Mouse (Mus musculus) ovary, postnatal 36 days (tissue): Measurements from ENCODE around the gene Hspbap1.
A peak's percentile ranks its signal among the peaks of the same experiment; 100 is the strongest.

Source experiments
- DNase-seq: peaks from one replicate; pipeline ENCODE4 v3.0.0; 2022; ENCODE audit warnings: low spot score, mixed read lengths

Gene Hspbap1

DNA sequence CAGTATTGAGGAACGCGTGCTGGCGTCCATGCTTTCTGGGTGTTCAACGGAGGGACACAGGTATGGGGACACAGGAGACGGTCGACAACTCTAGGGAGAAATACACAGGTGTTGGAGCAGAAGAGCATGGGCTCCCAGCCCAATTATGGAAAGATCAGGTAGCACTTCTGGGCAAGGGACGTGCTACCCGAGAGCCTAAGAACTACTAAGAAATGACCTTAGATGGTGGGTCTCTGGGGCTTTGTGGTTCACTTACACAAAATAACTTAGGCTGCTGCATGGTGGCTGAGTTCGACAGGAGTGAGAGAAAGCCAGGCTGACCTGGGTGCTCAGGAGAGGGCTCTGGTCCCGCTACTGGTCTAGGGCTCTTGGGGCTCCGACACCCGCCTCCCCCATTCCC lies 101.7 kb downstream of the Hspbap1 start:
- no peak for DNase-seq

GRCm38 (mm10) chr16:35872410-35873006 lies 102.3 kb downstream of the Hspbap1 start:
- no peak for DNase-seq

- peak; percentile 56 for DNase-seq
These were observed 104.2 kb downstream of the Hspbap1 start for GRCm38 (mm10) chr16:35874416-35874815.
